Mouse (Mus musculus) frontal cortex, postnatal 25 days (tissue): ENCODE measurements around the gene Crot.
"Not testable (repeated sequence)": the region's sequence is repeated elsewhere in the genome, so short reads cannot be mapped to it uniquely, and the experiment has no call there.

Experiments used
- DNase-seq, 2 experiments: peaks; one replicate each; pipeline ENCODE4 v3.0.0; 2022; ENCODE audit warnings: low spot score in 2 of 2

Crot gene

GRCm38 (mm10) chr5:8996686-8997512 is at the start of gene Crot:
Gene Crot (minus strand): TSS chr5:8997324.
- DNase-seq, result peak; percentile 84 to 89

GRCm38 (mm10) chr5:9045904-9046303 is 48.8 kb upstream of the Crot start:
- no peak for DNase-seq

- no peak for DNase-seq
These were observed 47.7 kb upstream of the Crot start for GRCm38 (mm10) chr5:9044821-9045220.

- DNase-seq, result no peak
These were observed 46.6 kb upstream of the Crot start for GRCm38 (mm10) chr5:9043582-9044267.

GRCm38 (mm10) chr5:9042721-9043416 is 45.7 kb upstream of the Crot start:
- DNase-seq, result no peak

GRCm38 (mm10) chr5:9040665-9041215 is 43.6 kb upstream of the Crot start:
- no peak for DNase-seq

- no peak for DNase-seq
These were observed 42.9 kb upstream of the Crot start for GRCm38 (mm10) chr5:9039978-9040377.

GRCm38 (mm10) chr5:9037292-9037691 is 40.2 kb upstream of the Crot start:
- DNase-seq, result no peak

GRCm38 (mm10) chr5:9035457-9035856 is 38.3 kb upstream of the Crot start:
- no peak for DNase-seq

GRCm38 (mm10) chr5:9034535-9034934 is 37.4 kb upstream of the Crot start:
- DNase-seq, result no peak

GRCm38 (mm10) chr5:9033843-9034242 is 36.7 kb upstream of the Crot start:
- no peak for DNase-seq

GRCm38 (mm10) chr5:9032641-9033040 is 35.5 kb upstream of the Crot start:
- no peak for DNase-seq

- DNase-seq, result no peak
These were observed 35.0 kb upstream of the Crot start for GRCm38 (mm10) chr5:9032101-9032590.

- DNase-seq, result no peak
These were observed 31.2 kb upstream of the Crot start for GRCm38 (mm10) chr5:9028266-9028841.

- DNase-seq, result no peak
These were observed 18.2 kb upstream of the Crot start for GRCm38 (mm10) chr5:9015352-9015751.

- DNase-seq, result no peak
These were observed 17.6 kb upstream of the Crot start for GRCm38 (mm10) chr5:9014774-9015173.

GRCm38 (mm10) chr5:9011374-9011773 is 14.2 kb upstream of the Crot start:
- no peak for DNase-seq

- DNase-seq, result no peak
These were observed 13.0 kb upstream of the Crot start for GRCm38 (mm10) chr5:9010166-9010565.

GRCm38 (mm10) chr5:9006585-9006984 is 9.5 kb upstream of the Crot start:
- DNase-seq, result not testable (repeated sequence)

GRCm38 (mm10) chr5:9000006-9000405 is 2.9 kb upstream of the Crot start:
- not testable (repeated sequence) for DNase-seq

GRCm38 (mm10) chr5:8999108-8999507 is 2.0 kb upstream of the Crot start:
- no peak for DNase-seq

GRCm38 (mm10) chr5:8997513-8997895 is 380 bp upstream of the Crot start:
- DNase-seq, result no peak
